Mouse (Mus musculus): ENCODE data around the gene Zbtb12.
"Not testable (repeated sequence)": the region's sequence is repeated elsewhere in the genome, so short reads cannot be mapped to it uniquely, and the experiment has no call there.

Gene Zbtb12

DNA sequence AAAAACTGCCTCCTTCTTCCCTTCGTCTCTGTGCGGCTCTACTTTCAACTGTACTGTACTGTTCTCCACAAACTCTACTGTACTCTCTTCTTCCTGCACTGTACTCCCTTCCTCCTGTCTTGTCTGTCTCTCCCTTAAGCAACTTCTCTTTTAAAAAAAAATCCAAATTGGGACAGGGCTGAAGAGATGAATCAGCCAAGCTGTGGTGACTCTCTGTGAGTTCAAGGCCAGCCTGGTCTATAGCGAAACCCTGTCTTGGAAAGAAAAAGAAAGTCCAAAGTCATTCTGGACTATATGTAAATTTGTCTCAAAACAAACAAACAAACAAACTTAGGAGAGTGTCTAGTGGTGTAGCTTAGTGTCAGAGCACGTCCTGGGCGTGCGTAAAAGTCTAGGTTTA is 5.0 kb upstream of the Zbtb12 start:
- DNase-seq (ENCODE audit: low read depth, low spot score): no peak

DNA sequence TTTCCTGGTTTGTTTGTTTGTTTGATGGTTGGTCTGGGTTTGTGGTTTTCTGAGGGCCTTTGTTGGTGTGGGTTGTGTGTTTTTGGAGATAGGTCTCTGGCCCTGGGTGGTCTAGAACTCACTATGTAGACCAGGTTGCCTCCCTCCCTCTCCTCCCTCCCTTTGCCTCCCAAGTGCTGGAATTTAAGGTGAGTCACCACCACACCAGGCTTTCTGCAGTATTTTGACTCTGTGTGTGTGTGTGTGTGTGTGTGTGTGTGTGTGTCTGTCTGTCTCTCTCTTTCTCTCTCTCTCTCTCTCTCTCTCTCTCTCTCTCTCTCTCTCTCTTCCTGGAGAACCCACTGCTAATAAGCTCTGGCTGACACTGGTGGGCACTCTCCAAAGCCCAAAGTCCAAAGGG is 1.9 kb downstream of the Zbtb12 start:
- DNase-seq (ENCODE audit: low read depth, low spot score): peak; percentile 67

- no peak for DNase-seq (ENCODE audit: low read depth, low spot score)
Measured at GRCm38 (mm10) chr17:34881683-34882310, 2.5 kb downstream of the Zbtb12 start, which contains the start of gene Gm20547. Gene Gm20547 (minus strand): TSS chr17:34882042.

- peak; percentile 48 for DNase-seq (ENCODE audit: low read depth, low spot score)
Measured at GRCm38 (mm10) chr17:34883332-34883731, 4.0 kb downstream of the Zbtb12 start.

- no peak for DNase-seq (ENCODE audit: low read depth, low spot score)
Measured at GRCm38 (mm10) chr17:34884704-34885103, 5.4 kb downstream of the Zbtb12 start.

- DNase-seq (ENCODE audit: low read depth, low spot score): peak; percentile 82
Measured at GRCm38 (mm10) chr17:34885615-34886014, 6.3 kb downstream of the Zbtb12 start.

DNA sequence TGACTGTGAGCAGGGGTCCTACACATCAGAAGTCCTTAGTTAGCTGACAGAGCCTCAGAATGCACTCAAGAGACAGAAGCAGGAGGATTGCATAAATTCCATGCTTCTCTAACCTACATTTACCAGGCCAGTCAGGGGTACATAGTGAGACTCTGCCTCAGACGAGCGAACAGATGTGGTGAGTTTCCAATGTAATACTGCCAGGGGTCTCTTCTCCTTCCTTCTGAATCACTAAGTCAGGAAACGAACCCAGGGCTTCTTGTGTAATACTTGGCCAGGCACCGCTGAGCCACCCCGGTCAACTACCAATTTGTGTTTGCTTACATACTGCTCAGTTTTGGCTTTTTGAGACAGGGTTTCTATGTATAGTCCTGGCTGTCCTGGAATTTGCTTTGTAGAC is 8.7 kb downstream of the Zbtb12 start:
- DNase-seq (ENCODE audit: low read depth, low spot score): no peak

GRCm38 (mm10) chr17:34890074-34890743 is 10.9 kb downstream of the Zbtb12 start:
- DNase-seq (ENCODE audit: low read depth, low spot score): no peak

DNA sequence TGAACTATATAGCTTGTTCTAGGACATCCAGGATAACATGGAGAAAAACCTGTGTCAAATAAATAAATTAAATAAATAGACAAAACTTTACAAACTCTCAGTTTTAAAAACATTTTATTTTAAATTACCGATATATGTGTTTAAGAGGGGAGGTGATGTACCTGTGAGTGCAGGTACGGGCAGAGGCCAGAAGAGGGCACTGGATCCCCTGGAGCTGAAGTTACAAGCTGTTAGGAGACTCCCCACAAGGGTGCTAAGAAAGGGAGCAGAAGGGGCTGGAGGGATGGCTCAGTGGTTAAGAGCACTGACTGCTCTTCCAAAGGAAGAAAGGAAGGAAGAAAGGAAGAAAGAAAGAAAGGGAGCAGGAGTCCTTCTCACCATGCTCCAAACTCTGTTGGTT is 12.1 kb downstream of the Zbtb12 start:
- DNase-seq (ENCODE audit: low read depth, low spot score): no peak

- no peak for DNase-seq (ENCODE audit: low read depth, low spot score)
Measured at GRCm38 (mm10) chr17:34893072-34893824, 14.0 kb downstream of the Zbtb12 start.

GRCm38 (mm10) chr17:34894074-34894597 is 14.9 kb downstream of the Zbtb12 start:
- peak; percentile 94 for DNase-seq (ENCODE audit: low read depth, low spot score)

GRCm38 (mm10) chr17:34894801-34895530 is 15.7 kb downstream of the Zbtb12 start:
- DNase-seq (ENCODE audit: low read depth, low spot score): peak; percentile 56

GRCm38 (mm10) chr17:34895724-34896123 is 16.4 kb downstream of the Zbtb12 start:
- no peak for DNase-seq (ENCODE audit: low read depth, low spot score)

GRCm38 (mm10) chr17:34896366-34896765 is 17.1 kb downstream of the Zbtb12 start:
- no peak for DNase-seq (ENCODE audit: low read depth, low spot score)

- DNase-seq (ENCODE audit: low read depth, low spot score): peak; percentile 95
Measured at GRCm38 (mm10) chr17:34897373-34898159, 18.3 kb downstream of the Zbtb12 start.

GRCm38 (mm10) chr17:34898160-34898586 is 18.9 kb downstream of the Zbtb12 start, which contains the start of the genes C2 and Ehmt2:
Gene C2 (minus strand): TSS chr17:34898265.
Gene Ehmt2 (plus strand): TSS chr17:34898469.
- DNase-seq (ENCODE audit: low read depth, low spot score): peak; percentile 81

DNA sequence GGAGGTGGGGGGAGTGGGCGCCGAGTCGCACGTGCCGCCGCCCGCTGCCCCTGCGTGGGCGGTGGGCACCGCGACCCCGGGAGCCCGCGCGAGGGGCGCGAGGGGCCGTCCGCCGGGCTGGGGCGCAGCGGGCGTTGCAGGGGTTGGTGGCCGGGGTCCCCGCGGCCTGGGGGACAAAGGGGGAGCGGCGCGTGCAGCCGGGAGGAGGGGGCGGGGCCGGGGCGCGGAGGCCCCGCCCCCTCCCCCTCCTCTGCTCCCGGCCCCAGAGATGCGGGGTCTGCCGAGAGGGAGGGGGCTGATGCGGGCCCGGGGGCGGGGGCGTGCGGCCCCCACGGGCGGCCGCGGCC is 19.4 kb downstream of the Zbtb12 start:
- DNase-seq (ENCODE audit: low read depth, low spot score): no peak

DNA sequence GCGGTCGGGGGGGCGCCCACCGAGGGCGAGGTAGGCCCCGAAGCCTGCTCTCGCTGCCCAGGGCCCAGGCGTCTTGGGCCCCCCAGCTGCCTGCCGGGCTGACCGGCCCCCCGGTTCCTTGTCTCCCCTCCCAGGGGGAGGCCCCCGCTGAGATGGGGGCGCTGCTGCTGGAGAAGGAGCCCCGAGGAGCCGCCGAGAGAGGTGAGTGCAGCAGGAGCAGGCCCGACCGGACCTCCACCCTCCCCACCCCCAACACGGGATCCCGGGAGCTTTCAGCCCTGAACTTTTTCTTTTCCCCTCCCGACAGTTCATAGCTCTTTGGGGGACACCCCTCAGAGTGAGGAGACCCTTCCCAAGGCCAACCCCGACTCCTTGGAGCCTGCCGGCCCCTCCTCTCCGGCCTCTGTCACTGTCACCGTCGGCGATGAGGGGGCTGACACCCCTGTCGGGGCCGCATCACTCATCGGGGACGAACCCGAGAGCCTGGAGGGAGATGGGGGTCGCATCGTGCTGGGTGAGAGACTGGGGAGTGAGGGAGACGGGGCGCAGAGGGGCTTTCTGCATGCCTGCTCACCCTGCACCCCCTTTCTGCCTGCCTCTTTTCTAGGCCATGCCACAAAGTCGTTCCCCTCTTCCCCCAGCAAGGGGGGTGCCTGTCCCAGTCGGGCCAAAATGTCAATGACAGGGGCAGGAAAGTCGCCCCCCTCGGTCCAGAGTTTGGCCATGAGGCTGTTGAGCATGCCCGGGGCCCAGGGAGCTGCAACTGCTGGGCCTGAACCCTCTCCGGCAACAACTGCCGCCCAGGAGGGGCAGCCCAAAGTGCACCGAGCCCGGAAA is 20.0 kb downstream of the Zbtb12 start:
- DNase-seq (ENCODE audit: low read depth, low spot score): peak; percentile 49

GRCm38 (mm10) chr17:34899890-34900243 is 20.6 kb downstream of the Zbtb12 start:
- DNase-seq (ENCODE audit: low read depth, low spot score): peak; percentile 86

GRCm38 (mm10) chr17:34900826-34901225 is 21.5 kb downstream of the Zbtb12 start:
- not testable (repeated sequence) for DNase-seq (ENCODE audit: low read depth, low spot score)
